Mouse (Mus musculus) thymus, adult 18-20 months (tissue): ENCODE measurements around the gene Epop.
A peak's percentile ranks its signal among the peaks of the same experiment; 100 is the strongest.

Experiments
- DNase-seq, 2 experiments: peaks; one replicate each; pipeline ENCODE4 v3.0.0; 2022; ENCODE audit warnings: mixed read lengths in 2 of 2

Epop gene

DNA sequence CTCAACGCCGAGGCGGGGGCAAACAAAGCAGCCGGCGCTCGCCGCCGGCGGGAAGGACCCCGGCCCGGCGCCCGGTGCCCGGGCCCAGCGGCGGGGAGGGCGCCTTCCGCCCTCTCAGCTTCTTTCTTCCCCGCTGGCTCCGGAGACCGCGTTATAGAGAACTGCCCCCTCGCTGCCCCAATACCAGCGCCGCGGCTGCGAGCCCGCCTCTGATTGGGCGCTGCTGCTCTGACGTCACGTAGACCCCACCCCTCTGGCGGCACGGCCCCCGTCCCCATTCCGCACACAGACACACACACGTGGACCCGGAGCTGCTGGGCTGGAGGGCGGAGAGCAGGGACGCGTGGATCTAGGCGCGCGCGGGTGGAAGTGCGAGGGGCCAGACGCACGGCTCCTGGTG, at the start of gene Epop:
Gene Epop, minus strand, starts transcription at position 127 of the 400 bp plus-strand sequence.
- peak; percentile 81 to 82 for DNase-seq

DNA sequence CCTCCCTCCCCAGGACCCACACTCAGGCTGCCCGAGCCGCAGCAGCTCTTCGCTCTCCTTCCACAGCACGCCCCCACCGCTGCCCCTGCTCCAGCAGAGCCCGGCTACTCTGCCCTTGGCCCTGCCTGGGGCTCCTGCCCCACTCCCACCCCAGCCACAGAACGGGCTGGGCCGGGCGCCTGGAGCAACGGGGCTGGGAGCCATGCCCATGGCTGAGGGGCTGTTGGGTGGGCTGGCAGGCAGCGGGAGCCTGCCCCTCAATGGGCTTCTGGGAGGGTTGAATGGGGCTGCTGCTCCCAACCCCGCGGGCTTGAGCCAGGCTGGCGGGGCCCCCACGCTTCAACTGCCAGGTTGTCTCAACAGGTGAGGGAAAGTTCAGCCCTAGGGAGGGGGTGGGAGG, 48.8 kb upstream of the Epop start:
- no peak for DNase-seq

DNA sequence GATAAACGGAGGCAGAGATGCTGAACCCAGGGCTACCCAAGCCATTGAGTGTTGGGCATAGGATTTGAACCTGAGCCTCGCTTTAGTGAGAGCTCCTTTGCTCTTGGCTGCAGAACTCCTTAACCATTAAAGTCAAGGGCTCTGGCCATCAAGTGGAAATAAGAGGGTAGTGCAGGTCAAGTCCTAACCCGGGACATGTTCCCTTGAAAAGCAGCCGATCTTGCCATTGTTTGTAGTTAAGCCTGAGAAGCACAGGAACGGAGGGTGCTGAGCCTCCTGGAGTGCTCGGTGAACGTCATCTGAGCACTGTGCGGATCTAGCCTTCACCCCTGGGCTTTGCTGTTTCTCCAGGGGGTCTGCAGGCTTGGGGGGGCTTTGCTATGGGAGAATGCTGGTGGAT, 48.3 kb upstream of the Epop start:
- DNase-seq: no peak

DNA sequence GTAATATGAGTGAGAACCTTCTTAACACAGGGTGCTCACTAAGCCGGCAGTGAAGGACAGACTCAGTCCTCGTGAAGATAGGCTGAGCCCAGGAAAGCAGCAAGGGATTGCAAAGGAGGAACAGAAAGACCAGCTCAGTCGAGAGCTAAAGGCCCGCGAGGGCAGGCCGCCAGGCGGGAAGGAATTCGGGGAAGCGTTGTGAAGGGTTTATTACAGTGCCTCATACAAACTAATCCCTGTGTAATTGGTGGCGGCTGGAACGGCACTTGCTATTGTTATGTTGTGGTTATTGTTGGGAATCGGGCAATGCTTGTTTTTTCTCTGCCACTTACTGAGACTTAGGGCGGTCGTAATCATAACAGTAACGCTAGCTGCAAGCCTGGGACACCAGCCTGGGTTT, 47.9 kb upstream of the Epop start:
- DNase-seq: no peak

DNA sequence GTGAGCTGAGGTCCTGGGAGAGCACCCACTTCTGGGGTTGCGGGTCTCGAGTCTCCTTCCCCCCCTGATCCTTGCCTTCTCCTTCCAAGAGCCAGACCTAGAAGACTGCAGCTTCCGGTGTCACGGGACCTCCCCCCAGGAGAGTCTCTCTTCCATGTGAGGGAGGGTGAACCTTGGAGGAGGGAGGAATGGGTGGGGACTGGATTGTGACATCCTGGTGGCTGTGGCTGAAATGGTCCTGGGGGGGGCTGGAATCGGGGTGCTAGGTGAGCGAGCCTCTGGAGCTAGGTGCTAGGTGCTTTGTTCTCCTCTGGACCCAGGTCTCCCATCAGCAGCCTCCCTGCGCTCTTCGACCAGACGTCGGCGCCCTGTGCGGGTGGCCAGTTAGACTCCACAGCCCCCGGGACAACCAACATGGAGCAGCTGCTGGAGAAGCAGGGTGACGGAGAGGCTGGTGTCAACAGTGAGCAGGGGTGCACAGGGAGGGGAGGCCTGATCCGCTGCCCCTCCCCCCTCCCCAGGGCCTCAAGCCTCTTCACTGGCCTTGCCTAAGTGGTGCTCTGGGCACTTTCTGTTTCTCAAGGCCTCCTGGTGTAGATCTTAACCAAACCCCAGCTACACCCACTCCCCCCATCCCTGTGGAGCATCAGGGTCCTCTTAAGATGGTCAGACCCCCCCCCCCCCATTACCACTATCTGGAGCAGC, 46.7 kb upstream of the Epop start:
- no peak for DNase-seq

DNA sequence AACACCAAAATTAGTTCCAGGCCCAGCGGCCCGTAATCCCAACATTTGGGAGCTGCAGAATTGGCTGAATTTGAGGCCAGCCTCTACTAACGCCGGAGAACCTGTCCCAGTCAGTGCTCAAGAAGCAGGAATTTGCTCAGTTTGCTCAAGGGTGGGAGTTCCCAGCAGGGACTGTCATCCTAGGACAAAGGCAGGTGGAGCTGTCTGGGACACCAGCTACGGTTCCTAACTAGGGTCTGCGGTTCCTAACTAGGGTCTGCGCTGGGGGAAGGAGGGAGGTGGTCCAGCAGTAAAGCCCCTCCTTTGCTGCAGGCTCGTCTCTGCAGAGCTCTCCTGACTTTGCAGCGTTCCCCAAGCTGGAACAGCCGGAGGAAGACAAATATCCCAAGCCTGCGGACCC, 43.6 kb upstream of the Epop start:
- no peak for DNase-seq

DNA sequence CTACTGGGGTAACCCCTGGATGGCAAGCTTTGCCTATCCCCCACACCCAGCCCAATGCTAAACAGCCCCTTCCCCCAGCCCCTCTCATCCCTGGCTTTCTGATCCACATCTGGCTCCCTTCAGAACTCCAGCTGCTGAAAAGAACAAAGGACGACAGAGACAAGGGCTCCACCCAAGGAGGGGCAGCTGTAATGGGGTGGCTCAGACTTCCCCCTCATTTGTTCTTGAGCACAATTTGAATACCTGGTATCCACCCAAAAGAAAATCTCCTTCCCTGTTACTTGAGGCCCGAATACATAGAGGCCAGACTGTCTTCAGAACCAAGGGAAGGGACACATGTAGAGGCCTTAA, 41.6 kb upstream of the Epop start:
- no peak for DNase-seq

DNA sequence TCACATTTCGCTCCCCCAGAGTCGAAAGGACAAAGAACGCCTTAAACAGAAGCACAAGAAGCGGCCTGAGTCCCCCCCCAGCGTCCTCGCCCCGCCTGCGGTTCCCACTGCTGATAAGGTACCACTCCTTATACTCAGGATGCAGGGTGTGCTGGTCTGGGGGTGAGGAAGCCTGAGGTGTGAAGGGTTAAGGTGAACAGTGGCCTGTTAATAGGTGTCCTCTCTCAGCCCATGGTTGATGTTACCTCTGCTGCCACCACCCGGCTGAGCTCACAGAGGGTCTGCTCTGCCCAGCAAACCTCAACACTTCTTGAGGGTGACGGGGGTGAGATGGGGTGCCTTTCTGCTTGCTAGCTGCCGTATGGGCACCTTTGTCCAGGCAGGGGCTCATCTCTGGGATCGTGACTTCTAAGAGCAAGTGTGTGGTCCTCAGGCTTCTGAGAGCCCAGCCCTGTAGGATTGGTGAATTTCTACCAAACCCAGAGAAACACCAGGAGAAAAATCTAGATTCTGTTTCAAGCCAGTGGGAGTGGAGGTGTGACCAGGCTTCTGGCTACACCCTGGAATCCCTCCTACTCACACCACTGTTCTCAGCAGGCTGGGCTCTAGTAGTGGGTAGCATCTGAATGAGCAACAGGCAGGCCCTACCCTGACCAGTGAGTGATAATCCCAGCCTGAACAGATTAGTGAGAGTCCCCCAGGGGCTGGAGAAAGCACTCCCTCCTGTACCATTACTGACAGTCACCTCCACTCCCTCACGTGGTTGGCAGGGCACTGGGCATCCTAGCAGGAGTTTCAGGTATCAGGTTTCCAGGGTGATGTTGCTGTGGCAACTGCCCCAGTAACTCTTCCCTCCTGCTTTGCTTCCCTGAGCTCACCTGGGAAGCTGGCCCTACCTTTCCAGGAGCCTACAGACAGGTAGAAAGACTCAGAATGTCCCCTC, 41.0 kb upstream of the Epop start:
- no peak for DNase-seq

DNA sequence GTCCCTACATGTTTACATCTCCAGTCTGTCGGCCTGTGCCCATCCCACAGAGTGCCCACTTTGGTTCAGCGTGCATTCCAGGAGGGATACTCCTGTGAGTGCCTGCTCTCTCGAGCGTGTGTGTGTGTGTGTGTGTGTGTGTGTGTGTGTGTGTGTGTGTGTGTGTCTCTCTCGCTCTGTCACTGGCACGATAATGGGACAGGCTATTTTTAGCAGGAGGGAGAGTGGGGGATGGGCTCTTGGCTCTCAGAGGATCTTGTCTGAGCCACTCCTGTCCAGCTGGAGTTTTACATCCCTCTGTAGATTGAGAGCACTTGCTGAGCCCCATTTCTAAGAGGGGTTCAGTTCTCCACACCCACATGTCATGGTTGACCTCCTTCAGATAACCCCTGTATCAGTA, 40.3 kb upstream of the Epop start:
- no peak for DNase-seq

DNA sequence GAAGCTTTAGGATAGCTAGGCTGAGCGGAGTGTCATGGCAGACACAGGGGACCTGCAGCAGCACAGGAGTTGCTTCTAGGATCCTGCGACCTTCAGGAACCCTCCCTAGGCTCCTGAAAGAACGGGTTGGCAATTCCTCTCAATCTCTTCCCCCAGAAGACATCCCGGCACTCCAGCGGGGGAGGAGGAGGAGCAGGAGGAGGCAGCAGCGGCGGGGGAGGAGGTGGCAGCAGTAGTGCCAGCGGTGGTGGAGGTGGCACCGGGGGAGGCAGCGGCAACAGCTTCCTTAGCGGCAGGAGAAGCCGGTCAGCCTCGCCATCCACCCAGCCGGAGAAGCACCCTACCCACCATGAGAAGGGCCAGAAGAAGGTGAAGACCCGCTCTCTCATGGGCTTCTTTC, 39.8 kb upstream of the Epop start:
- DNase-seq: no peak

DNA sequence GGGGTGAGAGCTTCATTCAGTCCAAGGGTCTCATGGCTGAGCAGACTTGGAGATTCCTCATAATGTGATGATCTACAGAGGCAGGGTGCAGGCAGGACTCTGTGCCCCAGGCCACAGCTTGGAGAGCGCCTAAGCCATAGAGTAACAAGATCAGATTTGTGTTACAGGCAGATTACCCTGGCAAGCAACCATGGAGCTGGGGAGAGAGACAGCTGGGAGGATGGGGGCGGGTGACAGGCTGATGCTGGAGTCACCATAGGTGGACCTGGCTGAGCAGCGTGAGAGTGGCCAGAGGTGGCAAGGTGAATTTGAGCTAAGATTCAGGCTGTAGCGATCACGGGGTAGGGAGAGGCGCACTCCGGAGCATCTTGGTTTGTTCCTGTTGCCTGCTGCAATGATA, 38.7 kb upstream of the Epop start:
- DNase-seq: no peak

DNA sequence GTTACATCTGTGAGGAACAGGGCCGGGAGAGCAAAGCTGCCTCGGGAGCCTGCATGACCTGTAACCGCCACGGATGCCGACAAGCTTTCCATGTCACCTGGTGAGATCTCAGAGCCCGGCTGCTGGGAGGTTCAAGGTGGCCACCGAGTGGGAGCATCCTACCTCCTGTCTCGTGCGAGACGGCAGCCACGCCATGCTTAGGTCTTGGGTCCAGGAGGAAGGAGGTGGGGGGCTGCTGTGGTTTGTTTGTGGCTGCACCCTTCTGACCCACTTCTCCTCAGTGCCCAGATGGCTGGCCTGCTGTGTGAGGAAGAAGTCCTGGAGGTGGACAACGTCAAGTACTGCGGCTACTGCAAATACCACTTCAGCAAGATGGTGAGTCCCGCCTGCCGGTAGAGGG, 37.3 kb upstream of the Epop start:
- no peak for DNase-seq

DNA sequence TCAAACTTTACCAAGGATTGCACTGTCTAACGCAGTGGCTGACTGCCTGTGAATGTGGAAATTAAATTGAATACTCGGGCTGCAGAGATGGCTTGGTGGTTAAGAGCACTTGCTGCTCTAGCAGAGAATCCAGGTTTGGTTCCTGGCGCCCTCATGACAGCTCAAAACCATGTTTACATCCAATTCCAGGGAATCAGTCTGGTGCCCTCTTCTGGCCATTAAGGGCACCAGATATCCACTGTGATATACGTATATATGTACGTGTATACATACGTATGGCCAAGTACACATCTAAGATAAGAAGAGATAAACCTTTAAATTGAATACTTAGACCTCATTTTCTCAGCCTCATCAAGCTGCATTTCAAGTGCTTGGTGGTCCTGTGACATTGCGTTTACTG, 36.7 kb upstream of the Epop start:
- no peak for DNase-seq

DNA sequence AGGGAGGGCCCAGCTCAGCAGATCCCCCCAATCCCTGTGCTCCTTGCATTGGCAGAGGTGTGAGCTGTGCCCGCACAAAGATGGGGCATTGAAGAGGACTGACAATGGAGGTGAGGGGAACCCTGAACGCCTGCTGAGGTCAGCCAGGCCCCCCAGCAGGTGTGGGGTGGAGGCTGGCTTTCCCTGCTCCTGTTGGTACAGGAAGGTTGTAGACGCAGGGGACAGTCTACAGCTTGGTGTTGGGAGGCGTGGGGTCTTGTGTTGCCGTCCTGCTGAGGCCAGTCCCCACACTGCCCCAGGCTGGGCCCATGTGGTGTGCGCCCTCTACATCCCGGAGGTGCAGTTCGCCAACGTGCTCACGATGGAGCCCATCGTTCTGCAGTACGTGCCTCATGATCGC, 35.9 kb upstream of the Epop start:
- DNase-seq: no peak

DNA sequence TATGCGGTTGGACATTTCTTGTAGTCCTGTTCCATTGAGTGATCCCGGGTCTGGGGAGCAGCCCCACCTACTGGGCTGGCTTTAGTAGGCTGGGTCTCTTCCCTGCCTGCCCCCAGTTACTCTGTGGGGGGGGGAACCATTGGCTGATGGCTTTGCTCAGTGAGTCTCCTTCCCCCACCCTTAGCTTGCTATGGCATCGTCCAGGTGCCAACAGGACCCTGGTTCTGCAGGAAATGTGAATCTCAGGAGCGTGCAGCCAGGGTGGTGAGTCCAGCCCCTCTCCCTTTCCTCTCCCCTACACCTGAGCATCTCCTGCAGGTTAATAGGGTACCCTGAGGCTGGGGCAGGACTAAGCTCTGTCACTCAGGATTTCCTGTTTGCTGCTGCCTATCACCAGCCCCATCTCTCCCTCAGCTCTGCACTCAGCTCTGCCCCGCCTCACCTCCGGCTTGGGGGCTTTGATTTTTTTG, 35.3 kb upstream of the Epop start:
- peak in 1 of 2 experiments; percentile 41 for DNase-seq

DNA sequence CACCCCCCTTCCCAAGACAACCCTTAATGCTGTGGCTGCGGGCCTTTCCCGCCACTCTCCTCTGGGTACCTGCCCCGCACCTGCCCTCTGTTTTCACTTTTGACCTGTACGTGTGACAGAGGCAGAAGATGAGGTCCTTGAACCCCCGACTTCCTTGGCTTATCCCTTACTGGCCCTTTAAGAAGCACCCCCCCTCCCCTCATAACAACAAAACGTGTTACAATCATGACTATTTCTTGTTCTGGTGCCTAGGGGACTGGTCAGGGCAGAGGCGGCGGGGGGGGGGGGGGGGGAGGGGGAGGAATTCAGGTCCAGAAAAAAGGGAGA, 34.8 kb upstream of the Epop start:
- no peak for DNase-seq

DNA sequence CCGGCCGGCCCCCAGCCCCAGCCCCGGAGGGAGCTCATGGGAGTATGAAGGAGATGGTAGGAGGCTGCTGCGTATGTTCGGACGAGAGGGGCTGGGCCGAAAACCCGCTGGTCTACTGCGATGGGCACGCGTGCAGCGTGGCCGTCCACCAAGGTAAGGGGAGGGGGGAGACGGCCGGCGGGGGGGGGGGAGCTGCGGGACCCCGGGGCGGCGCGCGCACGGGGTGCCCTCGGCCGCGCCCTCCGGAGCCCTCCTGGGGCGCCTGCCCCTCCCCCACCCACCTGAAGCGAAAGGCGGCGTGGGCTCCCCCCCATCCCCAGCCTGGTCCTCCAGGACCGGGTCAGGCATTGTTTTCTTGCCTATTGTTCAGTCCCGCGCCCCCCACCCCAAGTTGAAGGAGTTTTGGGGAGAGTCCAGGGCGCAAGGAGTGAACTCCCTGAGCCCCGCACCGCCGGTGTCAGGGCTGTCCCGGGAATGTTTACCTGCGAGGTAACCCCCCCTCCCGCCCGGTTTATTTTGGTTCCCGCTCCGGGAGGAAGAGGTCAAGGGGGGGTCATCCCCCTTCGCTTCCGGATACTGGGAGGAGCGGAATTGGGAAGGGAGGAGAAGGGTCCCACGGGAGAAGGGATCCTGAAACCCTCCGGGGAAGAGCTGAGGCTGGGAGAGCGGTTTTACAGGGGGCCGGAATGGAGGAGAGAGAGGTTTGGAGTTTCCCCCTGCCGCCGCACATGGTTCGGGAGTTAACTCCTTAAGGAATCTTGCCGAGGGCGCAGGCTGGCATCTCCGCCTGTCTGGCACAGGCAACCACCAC, 34.2 kb upstream of the Epop start:
- DNase-seq: no peak

DNA sequence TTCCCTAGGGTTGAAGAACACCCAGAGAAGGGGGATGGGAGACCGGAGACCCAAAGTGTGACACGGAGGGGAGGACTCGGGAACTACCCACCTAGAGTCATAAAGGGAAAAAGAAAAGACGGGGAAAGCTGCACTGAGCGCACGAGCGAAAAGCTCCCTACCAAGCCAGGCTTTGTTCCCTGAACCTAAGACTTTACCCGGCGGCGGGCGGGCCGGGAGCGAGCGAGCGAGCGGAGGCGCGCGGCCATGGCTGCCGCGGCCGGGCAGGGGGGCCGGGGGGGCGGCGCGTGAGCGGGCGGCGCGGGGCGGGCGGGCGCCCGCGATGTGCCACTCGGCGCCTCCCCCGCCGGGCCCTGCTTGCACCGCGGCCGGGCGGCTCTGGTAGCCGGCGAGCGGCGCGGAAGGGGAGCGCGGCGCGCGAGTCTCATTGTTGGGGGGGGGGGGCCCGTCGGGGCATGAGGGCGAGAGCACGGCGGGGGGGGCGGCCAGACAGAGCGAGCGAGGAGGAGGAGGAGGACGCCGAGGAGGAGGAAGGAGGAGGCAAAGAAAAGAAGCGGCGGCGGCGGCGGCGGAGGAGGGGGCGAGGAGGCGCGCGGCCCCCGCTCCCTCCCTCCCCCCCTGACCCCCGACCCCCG, 33.5 kb upstream of the Epop start, which contains the start of gene Mllt6:
Gene Mllt6, plus strand, starts transcription at position 522 of the 635 bp plus-strand sequence.
- peak; percentile 43 to 44 for DNase-seq

DNA sequence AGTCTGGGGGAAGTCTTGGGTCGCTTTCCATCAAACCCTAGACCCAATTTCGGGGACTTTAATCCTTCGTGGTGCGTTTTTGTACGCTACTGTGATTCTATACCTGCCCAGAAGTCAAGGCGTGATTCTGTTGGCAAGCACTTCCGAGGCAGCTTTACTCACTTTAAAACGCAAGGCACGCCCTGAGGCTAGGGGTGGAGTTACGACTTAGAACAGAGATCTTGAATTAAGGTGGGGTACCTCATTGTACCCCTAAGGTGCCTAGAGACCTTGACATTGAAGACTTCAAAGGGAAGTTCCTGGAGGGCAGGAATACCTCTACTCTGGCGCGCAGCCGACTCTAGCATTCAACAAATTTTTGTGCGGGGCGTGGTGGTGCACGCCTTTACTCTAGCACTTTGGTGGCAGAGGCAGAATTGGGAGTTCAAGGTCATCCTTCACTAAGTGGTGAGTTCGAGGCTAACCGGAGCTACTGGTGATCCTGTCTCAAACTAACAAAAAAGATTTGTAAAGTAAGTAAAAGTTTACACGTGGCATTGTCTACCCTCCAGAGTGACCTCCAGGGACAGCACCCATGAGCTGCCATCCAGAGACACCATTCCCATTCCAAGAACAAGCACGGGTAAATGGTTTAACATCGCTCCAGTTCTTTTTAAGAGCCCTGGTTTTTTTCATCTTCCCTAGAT, 32.8 kb upstream of the Epop start:
- peak in 1 of 2 experiments; percentile 50 for DNase-seq

DNA sequence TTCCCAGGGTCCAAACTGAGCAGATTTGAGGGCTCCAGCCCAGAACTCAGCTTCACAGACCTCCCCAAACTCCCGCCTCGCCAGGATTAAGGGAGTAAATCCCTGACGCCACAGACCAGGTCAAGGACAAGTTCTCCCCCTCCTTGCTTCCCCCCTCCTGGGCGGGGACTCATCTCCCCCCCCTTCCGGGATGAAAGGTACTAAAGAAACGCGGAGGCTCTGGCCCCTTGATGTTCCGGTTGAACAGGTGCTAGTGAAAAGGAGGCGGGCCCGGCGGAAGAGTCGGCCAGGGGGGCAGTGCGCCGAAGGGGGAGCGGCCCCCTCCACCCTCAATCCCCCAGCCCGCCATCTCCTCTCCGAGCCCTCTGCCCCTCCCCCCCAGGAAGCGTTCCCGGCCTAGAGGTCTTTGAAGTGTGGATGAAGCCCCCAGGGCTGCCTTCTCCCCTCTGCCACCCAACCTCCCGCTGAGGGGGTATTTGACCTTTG, 32.2 kb upstream of the Epop start:
- DNase-seq: peak; percentile 71 to 85

DNA sequence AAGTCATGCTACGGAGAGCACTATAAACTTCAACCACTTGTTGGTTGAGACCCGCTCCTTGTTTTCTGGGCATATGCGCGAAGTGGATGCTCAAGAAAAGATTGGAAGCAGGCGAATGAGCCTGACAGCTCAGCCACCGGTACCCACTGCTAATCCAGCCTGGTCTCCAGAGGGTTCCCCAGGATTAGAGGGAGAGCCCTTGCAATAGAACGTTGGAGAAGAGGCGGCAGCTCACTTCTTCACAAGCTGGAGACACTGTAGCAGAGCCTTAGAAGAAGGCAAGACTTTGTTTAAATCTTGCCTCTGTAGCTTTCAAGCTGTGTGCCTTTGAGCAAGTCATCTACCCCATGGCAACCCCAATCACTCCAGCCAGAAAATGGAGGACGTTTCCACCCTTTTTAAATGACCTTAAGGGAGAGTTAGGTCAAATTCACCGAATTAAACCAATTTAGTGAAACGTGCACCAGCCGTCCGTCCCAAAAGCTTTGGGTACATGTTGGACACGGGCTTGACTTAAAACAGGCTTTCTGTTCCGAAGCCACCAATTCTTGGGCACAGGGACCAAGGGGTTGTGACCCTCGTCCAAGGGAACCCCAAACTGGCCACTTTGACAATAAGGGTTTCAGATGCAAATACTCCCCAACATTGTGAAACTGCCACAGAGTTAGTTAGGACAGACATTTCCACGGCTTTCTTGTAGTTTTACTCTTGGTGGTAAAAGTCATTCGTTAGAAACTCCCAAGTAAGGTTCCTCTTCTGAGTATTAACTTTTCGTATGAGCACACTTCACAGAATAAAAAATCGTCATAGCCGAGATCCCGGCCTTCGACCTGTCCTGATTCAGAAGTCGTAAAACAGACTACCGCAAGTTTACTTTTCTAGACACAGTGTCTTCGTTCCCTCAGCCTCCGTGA, 31.5 kb upstream of the Epop start:
- no peak for DNase-seq
